Mouse (Mus musculus) spleen, postnatal 4 days (tissue): Measurements from ENCODE around the gene Rnf182.

ENCODE experiments used
- DNase-seq, 2 experiments: peaks; one replicate each; pipeline ENCODE4 v3.0.0; 2022; ENCODE audit warnings: low spot score in 2 of 2

Gene Rnf182

DNA sequence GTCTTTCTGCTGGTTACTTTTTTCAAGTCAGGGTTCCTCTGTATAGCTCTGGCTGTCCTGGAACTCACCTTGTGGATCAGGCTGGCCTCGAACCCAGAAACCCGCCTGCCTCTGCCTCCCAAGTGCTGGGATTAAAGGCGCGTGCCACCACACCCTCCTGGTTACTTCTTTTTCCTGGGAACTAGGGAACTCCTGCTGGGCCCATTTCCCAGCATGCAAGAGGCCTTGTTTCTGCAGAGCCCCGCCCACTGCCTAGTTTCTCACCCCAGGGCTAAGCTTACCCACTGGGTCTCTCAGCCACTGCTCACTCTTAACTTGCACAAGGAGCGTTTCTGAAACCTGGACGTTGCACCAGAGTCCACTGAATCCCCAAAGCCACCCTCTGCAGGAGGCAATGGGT lies 80.5 kb downstream of the Rnf182 start:
- no peak for DNase-seq

DNA sequence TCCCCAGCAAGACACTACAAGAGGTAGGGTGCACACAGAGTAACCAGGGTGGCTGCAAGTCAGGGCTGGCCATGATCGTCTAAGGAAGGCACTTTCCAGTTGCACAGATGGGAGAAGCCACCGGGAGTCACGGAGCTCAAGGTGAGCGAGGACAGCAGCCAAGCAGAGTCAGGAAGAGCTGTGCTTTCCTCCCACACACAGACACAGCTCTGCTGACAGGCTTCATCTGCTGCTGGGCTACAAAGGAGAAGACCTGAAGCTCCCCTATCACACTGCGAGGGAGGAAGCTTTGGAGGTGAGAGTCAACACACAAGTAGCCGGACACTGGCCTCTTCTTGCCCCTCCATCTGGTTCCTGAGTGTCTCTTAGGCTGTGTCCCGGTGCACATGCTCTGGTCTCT lies 83.0 kb downstream of the Rnf182 start:
- DNase-seq = no peak

DNA sequence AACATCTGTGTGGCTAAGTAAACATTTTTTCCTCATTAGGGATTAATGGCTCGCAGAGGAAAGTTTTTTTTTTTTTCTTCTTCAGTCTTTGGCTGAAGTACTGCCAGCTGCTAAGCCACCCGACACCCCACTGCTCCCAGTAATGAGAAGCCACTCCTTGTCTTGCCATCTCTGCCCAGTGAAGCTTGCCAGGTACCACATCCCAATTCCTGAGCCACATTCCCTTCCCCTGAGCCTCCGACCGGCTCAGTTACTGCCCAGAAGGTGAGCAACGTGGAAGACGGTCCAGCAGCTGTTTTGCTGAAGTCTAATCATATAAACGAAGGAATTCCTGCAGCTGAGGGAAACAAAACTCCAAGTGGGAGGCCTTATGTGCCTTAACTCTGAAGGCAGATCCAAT lies 88.0 kb downstream of the Rnf182 start:
- no peak for DNase-seq

DNA sequence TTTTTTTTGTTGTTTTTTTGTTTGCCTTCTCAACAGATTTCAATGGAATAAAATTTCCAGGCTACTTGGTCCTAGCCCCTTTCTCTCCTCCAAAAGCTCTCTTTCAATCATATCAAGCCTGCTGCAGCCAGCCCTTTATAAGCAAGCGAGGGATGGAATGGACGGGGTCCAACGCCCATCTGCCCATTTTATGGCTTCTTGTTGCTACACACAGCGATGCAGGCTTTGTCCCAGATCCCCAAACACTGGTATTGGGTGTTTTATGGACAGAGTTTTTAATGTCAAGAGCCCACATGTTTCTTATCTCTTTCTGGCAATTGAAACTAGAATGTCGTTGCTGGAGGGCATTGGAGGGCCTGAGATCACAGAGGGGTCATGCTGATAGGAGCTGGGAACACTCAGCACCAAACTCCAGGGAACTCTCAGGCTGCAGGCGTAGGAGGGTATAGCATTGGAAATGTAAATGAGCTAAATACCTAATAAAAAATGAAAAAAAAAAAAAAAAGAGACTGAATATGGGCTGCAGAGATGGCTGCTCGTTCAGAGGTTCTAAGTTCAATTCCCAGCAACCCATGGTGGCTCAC lies 89.1 kb downstream of the Rnf182 start:
- DNase-seq = no peak

DNA sequence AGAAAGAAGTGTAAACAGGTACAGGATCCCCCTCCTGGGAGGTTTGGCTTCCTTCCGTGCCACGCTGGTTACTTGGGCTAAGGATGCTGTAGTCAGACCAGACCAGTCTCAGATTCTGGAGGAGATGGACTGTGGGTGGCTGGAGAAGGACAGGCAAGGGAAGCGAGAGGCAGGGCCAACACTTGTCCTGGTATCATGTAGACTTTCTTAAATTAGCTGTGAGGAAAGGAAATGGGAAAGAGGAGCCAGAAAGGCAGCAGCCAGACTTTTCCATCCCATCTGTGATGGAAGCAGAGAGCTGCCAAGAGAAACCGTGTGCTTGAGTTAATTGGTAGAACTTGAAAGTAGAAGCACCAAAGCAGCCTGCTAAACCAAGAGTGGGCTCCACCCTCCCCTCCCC lies 90.9 kb downstream of the Rnf182 start:
- DNase-seq = no peak

DNA sequence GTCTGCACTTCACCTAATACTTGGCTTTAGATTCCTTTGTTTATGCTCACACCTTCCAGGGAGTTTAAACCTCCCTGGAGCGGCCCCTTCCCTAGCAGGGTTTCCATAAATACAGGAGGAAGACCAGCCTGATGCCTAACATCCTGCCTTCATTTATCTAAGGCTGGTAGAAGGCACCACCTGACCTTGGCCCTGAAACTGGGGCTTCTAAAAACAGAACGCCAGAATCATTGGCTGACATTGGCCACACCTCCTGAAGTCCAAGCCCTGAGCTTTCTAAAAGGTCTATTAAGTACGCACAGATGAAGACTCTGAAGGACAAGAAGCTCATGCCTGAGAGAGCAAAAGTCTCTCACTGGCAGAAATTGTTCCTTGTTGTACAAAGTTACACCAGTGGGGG lies 94.0 kb downstream of the Rnf182 start:
- DNase-seq = no peak

DNA sequence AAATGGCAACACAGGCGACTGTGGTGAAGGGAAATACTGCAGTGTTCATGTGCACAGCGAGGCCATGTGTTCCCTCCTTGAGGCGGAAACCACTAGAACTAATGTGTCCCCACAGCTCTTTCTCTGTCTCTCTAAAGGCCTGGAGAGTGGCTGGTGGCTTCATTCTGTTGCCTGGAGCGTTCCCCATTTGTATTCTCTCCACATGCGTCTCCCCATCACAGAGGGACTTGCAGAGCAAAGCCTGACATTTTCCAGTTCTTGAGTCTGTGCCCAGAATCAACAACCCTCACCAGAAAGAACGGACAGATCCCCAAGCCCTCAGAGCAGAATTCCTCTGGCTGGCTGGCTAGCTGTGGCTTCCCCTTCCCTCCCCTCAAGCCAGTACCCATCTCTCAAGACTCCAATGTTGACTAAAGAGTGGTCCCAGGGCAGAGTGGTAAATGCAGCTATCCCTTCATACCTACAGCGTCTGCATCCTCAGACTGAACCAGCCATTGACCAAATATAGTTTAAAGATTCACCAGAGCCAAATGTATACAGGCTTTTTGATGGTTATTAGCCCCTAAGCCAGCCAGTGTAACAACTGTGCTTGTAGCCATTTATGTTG lies 96.3 kb downstream of the Rnf182 start:
- DNase-seq = no peak

DNA sequence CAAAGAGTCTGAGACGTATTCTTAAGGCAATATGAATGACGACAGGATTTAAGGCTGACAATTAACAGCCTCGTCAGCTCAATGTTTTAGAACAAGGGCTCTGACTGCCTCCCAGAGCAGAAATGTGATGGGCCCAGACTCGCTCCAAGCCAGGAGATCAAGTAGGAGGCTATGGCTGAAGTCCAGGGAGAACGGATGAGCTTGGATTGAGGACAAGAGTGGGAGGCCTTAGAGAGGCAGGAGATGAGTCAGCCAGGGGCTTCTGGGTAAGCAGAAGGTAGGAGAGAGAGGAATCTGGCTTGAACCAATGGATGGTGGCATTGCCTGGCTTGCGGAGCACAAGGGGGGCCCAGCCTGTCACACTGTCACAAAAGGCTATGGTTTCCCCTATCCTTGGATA lies 99.2 kb downstream of the Rnf182 start:
- DNase-seq = no peak

DNA sequence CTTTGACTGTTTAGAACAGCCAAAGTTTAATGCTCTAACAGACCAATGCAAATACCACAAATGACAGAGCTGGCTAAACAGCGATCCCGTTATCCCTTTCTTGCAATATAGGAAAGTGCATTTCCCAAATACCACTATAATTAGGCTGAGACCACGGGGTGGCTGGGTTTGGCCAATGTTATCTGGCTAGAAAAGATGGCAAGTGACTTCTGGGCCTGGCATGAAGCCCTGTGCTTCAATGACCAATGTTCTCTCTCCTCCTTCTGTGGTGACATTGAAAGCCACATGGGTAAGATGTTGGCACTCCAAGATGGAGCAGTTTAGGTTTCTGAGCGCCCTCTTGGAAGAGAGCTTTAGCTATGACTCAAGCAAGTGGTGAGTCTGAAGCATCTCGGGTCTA lies 100.0 kb downstream of the Rnf182 start:
- DNase-seq = no peak

DNA sequence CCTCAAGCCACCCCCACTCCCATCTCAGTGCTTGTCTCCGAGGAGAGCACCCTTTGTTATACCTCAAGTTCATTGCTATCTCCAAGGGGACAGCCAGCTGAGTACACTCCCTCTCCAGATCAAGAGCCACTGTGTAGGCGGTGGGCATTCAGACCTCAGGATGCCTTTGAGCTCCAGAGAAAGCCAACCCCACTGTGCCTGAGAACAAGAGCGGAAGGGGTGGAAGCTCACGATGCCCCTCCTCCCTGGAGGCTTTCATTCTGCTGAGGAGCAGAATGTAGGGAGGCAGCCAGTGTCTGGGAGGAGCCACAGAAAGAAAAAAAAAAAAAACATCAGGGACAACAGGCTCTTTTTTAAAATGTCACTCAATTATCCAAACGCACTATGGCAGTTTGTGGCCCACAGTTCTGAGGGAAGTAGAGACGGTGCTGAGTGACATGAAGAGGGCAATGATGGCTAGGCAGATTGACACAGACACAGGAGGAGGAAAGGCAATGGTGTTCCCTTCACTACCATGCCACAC lies 101.1 kb downstream of the Rnf182 start:
- DNase-seq = no peak

DNA sequence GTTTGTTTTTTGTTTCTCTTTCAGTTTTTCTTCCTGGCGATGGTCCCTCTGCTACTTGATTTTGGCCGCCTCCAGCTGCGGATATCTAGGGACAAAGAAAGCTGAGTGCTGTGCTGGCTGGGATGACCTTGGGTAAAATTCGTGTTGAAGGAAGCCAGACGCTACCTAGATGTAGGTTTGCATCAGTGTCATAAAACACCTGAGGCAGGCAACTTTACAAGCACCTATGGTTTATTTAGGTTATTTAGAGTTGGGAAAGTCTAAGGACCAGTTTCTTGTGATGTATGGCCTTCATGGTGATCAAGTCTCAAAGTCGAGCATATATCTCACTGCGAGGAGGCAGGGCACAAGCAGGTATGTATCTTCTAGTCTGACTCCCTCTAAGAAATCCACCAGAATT lies 102.7 kb downstream of the Rnf182 start:
- no peak for DNase-seq

DNA sequence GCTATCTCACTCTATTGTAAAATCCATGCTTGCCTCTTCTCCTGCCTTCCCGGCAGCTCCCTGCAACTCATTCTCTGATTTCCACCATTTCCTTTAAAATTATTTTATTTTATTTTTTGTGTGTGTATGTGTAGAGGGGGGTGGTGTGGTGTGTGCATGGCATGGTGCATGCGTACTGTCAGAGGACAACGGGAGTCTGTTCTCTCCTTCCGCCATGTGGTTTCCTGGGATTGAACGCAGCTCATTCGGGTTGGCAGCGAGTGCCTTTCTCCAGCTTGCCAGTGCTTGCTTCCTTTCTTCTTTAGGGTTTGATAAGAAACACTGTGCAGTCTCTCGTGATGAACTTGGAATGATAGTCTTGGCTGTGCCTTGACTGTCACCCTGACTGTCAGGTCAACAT lies 105.0 kb downstream of the Rnf182 start:
- no peak for DNase-seq
